Mouse (Mus musculus): ENCODE data around the gene Sumo1.

- TF ChIP-seq FLI1 (IDR thresholded peaks at IDR 0.05; ENCODE audit: low read length) (no peak), GATA1 (IDR thresholded peaks at IDR 0.05; ENCODE audit: borderline replicate concordance, low read length) (no peak)
Observed at GRCm38 (mm10) chr1:59580880-59581279, 89.8 kb downstream of the Sumo1 start.

Data from megakaryocyte, embryonic 14.5 days (primary cell).